Mouse (Mus musculus) midbrain, postnatal 0 days (tissue): Measurements from ENCODE around the gene Fgf9. TPM values are rescaled to one million over a fixed set of nuclear protein-coding genes. Genes with fewer than 3 reads are reported as not detected.

ENCODE experiments used
- ATAC-seq: fragments of 200-750 bp; cut with Nextera tagmentation; 2 replicates; pipeline ENCODE4 v1.8.0; 2017; ENCODE audit warnings: moderate number of reproducible peaks, mild to moderate bottlenecking, moderate TSS enrichment, moderate library complexity; ENCODE audit not compliant: low FRiP score
- DNase-seq: peaks from one replicate; pipeline ENCODE4 v3.0.0-alpha.2; 2015; ENCODE audit warnings: low spot score
- H3K27ac ChIP-seq: fragments of 300-500 bp; sonication (generic); 2 replicates; pipeline ENCODE4 v1.5.1; 2014; ENCODE audit warnings: low read depth, mild to moderate bottlenecking, low read length, mixed read lengths
- H3K27me3 ChIP-seq: fragments of 300-500 bp; sonication (generic); 2 replicates; pipeline ENCODE4 v1.6.1; 2014; ENCODE audit warnings: low read length, control low read depth, mixed read lengths; ENCODE audit not compliant: insufficient read depth
- H3K36me3 ChIP-seq: fragments of 300-500 bp; sonication (generic); 2 replicates; pipeline ENCODE4 v1.6.1; 2014; ENCODE audit warnings: low read length, control low read depth, mixed read lengths; ENCODE audit not compliant: insufficient read depth
- H3K4me1 ChIP-seq: fragments of 300-500 bp; sonication (generic); 2 replicates; pipeline ENCODE4 v1.6.1; 2014; ENCODE audit warnings: mild to moderate bottlenecking, control low read depth, antibody characterized with exemption, low read length, mixed read lengths; ENCODE audit not compliant: insufficient read depth
- H3K4me2 ChIP-seq: fragments of 300-500 bp; sonication (generic); 2 replicates; pipeline ENCODE4 v1.6.1; 2014; ENCODE audit warnings: low read depth, mild to moderate bottlenecking, low read length, mixed read lengths; ENCODE audit not compliant: poor library complexity, severe bottlenecking
- H3K4me3 ChIP-seq: fragments of 300-500 bp; sonication (generic); 2 replicates; pipeline ENCODE4 v1.5.1; 2014; ENCODE audit warnings: low read depth, mild to moderate bottlenecking, low read length, moderate library complexity
- H3K9ac ChIP-seq: fragments of 300-500 bp; sonication (generic); replicated peaks from 2 replicates; pipeline ENCODE4 v1.6.1; 2014; ENCODE audit warnings: mild to moderate bottlenecking, low read length, moderate library complexity, mixed read lengths; ENCODE audit not compliant: poor library complexity, severe bottlenecking
- H3K9me3 ChIP-seq: fragments of 300-500 bp; sonication (generic); 2 replicates; pipeline ENCODE4 v1.6.1; 2016; ENCODE audit warnings: low read length, control low read depth
- CTCF ChIP-seq: IDR thresholded peaks from 2 replicates; pipeline ENCODE4 v1.5.1; 2016; ENCODE audit warnings: antibody characterized with exemption, mild to moderate bottlenecking
- WGBS: fragments of 180-500 bp; shearing (Covaris S2); extraction: QIAGEN DNeasy Blood & Tissue Kit; methylation state at CpG from one replicate; pipeline ENCODE4 v1.1.7; 2014; 5-methylcytosine and 5-hydroxymethylcytosine counted together
- polyA plus RNA-seq: library from polyadenylated mRNA; unstranded; fragments of >200 nt; fragmentation: Nextera tagmentation; extraction: Ambion mirVana; gene quantifications from 2 replicates; pipeline ENCODE4 v1.2.1, GENCODE M21; 2015
- total RNA-seq: library from RNA; depleted of rRNA; stranded (reverse); fragments of >200 nt; gene quantifications from 2 replicates; pipeline ENCODE4 v1.2.3, GENCODE M21; 2014; rRNA removed

Gene Fgf9
- total and polyA plus RNA-seq, 2 experiments from 2014 or later = 7.9 to 17.7 TPM

DNA sequence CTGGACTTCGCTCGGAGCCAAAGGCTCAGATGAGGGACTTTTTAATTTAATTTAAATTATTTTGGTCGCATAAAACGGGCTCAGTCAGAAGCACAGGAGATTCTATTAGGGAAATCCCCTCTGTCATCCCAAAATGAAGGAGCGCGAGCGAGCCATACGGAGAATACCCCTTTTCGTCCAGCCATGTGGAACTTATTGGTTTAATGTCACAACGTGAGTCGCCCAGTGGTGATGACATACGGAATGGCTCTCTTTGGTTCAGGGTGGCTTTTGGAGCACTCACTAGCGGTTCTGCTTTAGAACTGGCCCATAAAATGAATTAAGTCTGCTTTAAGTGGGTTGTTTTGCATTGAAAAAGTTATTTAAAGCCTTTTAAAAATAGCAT is 80.1 kb downstream of the Fgf9 start:
- no peak for TF ChIP-seq CTCF
- Histone ChIP-seq H3K9me3 (no peaks in the 10 kb centered on the region), H3K4me1 (no peaks in the 10 kb centered on the region), H3K36me3 (no peaks in the 10 kb centered on the region), H3K4me3 (no peak overlapping the region), H3K27ac (no peak overlapping the region), H3K4me2 (peak overlapping the region; percentile 38), H3K27me3 (no peaks in the 10 kb centered on the region), H3K9ac (no peak overlapping the region)
- 58% methylated on average over 13 of the region's 13 CpGs for WGBS
- DNase-seq = peak; percentile 10
- no peak for ATAC-seq

DNA sequence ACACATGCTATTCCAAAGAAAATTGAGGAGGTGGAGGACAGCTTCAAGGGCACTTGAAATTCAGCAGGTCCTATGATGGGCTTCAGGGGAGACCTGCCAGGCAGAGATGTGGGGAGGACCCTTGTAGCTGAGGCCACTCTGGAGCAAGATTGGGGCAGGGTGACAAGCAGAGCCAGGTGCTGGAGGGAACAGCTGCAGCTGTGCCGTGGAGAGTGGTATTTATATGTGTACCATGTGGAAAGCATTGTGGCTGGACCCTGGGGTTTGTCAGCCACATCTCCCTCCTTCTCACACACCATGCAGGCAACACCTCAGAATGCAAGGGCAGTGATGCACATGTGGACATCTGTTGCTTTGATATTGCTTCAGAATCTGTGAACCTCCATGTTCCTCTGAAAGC is 81.8 kb downstream of the Fgf9 start:
- 73% methylated on average over 1 of the region's 1 CpGs for WGBS
- DNase-seq = no peak
- H3K36me3 ChIP-seq = no peaks in the 10 kb centered on the region
- H3K4me3 ChIP-seq = no peak overlapping the region
- no peak overlapping the region for H3K9ac ChIP-seq
- ATAC-seq = no peak
- no peaks in the 10 kb centered on the region for H3K27me3 ChIP-seq
- no peaks in the 10 kb centered on the region for H3K9me3 ChIP-seq
- H3K4me1 ChIP-seq = no peaks in the 10 kb centered on the region
- TF ChIP-seq CTCF = no peak
- no peak overlapping the region for H3K27ac ChIP-seq
- H3K4me2 ChIP-seq = no peak overlapping the region

DNA sequence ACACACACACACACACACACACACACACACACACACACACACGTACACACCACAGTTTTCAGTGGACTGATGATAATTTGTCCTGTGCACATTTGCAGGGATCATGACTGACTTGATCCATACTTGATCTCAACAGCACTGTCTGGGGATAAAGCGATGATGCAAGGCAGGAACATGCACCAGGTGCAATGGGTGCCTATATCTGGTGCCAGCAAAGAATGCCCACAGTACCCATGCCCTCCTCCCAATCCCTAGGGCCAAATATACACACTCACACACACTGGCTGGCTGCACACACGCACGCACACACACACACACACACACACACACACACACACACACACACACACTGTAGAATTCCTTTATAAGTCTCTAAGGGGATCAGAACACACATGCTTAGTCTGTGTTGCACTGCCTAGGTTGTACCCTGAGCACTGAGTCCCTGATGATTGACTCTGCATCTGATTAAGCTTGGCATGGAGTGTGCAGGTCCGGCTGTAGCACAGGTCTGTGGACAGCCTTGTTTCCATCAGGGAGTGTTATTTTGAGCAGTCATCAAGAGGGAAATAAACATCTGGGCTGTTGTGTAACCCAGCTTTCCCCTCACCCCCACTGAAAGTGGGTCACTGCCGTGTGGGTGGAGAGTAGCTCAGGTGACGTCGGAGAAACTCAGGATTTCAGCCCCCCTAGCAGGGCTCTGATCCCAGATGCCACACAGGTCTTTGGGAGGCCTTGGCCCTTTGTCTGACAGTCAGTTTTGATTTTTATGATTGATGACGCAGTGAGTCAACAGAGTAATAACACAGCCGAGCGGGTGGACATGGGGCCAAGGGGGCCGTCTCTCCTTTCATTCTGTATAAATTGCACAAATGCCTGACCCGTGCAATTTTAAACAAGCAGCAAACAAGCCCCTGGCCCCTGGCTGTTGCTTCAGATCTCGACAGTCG is 83.4 kb downstream of the Fgf9 start:
- Histone ChIP-seq H3K4me3 (no peak overlapping the region), H3K4me2 (no peak overlapping the region), H3K27me3 (no peaks in the 10 kb centered on the region), H3K9me3 (no peaks in the 10 kb centered on the region), H3K4me1 (no peaks in the 10 kb centered on the region), H3K27ac (no peak overlapping the region), H3K36me3 (no peaks in the 10 kb centered on the region), H3K9ac (no peak overlapping the region)
- WGBS = 55% methylated on average over 15 of the region's 15 CpGs
- ATAC-seq (peak; percentile 38; the same call in 1 of the 2 replicates), DNase-seq (no peak)
- TF ChIP-seq CTCF = no peak

DNA sequence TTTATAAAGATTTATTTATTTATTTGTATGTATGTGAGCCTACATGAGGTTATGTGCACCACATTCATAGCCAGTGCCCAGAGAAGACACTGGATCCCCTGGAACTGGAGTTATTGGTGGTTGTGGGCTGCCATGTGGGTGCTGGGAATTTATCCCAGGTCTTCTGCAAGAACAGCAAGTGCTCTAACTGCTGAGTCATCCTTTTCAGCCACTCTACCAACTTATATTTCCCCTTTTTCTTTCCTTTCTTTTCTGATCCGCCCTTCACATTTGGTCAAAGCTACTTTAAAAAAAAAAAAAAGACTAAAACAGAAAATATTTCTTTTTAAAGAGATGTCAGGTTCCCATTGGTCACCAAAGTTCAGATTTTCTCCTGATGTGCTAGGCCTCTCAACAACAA is 90.3 kb downstream of the Fgf9 start:
- no peak for TF ChIP-seq CTCF
- H3K27ac ChIP-seq = no peak overlapping the region
- WGBS = 93% methylated on average over 1 of the region's 1 CpGs
- no peaks in the 10 kb centered on the region for H3K36me3 ChIP-seq
- H3K4me1 ChIP-seq = no peaks in the 10 kb centered on the region
- no peaks in the 10 kb centered on the region for H3K27me3 ChIP-seq
- H3K4me3 ChIP-seq = no peak overlapping the region
- no peak for ATAC-seq
- no peak overlapping the region for H3K9ac ChIP-seq
- H3K4me2 ChIP-seq = no peak overlapping the region
- DNase-seq = no peak
- no peaks in the 10 kb centered on the region for H3K9me3 ChIP-seq

Other genes with a start within 250 kb of the Fgf9 start
- 2.4 and 4.2 TPM in 2 replicates for gene Ska3, start 244.4 kb upstream of the Fgf9 start, total RNA-seq
- gene Ska3, start 244.4 kb upstream of the Fgf9 start, polyA plus RNA-seq = 3.9 and 4.2 TPM in 2 replicates
- 45.4 and 48.3 TPM in 2 replicates for gene Mrpl57, start 244.3 kb upstream of the Fgf9 start, total RNA-seq
- 205 and 218 TPM in 2 replicates for gene Mrpl57, start 244.3 kb upstream of the Fgf9 start, polyA plus RNA-seq
- 21.5 and 37.3 TPM in 2 replicates for gene Zdhhc20, start 180.3 kb upstream of the Fgf9 start, total RNA-seq
- 25.6 and 33.2 TPM in 2 replicates for gene Zdhhc20, start 180.3 kb upstream of the Fgf9 start, polyA plus RNA-seq
- gene Micu2, start 71.3 kb upstream of the Fgf9 start, total RNA-seq = 50.8 and 59.5 TPM in 2 replicates
- gene Micu2, start 71.3 kb upstream of the Fgf9 start, polyA plus RNA-seq = 70.7 and 71.6 TPM in 2 replicates